Mouse (Mus musculus) megakaryocyte, embryonic 14.5 days (primary cell): ENCODE results near the gene Sipa1l3.

Source experiments
- FLI1 ChIP-seq: IDR thresholded peaks from 2 replicates; pipeline ENCODE4 v1.6.1; 2012; ENCODE audit warnings: low read length, inconsistent platforms, mixed read lengths
- GATA1 ChIP-seq: IDR thresholded peaks from 3 replicates; pipeline ENCODE4 v1.6.1; 2012; ENCODE audit warnings: mixed read lengths, low read length, inconsistent platforms, borderline replicate concordance

DNA sequence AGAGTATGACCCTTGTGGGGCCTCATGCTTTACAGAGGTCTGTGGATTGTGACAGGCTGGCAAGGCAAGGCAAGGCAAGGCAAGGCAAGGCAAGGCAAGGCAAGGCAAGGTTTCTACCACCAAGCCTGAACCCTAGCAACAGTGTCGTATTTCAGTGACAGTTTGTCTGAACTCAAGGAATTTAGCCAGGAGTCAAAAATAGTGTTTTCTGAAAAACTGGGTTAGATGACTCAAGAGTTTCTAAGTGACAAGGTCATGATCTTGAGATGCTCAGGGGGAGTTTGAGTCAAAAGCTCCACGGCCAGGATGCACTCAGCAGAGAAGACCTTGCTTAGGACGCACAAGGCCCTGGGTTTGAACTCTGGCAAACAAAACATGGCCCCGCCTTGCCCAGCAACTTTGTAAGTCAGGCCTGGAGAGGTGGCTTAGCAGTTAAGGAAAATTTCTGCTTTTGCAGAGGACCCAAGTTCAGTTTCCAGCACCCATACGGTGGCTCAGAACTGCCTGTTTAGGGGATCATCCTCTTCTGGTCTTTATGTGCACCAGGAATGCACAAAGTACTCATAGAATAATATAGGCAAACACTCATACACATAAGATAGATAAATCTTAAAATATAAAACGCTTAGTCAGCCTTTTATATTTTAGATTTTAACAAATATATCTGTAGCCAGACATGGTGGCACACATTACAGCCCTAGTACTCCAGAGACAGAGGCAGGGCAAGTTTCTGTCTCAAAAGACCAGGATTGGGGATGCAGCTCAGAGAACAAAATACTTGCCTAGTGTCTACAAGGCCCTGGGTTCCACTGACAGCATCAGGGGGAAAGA lies 182.4 kb downstream of the Sipa1l3 start:
- TF ChIP-seq FLI1 (no peak), GATA1 (no peak)
